Mouse (Mus musculus): ENCODE results near the gene Hspa1b. TPM values are rescaled to one million over a fixed set of nuclear protein-coding genes. Genes with fewer than 3 reads are reported as not detected.
A peak's percentile ranks its signal among the peaks of the same experiment; 100 is the strongest.
"Not testable (repeated sequence)": the region's sequence is repeated elsewhere in the genome, so short reads cannot be mapped to it uniquely, and the experiment has no call there.

The Hspa1b gene
- 0.27 and 0.35 TPM in 2 replicates for polyA plus RNA-seq (2014; fragmentation: Nextera tagmentation; extraction: Ambion mirVana)

DNA sequence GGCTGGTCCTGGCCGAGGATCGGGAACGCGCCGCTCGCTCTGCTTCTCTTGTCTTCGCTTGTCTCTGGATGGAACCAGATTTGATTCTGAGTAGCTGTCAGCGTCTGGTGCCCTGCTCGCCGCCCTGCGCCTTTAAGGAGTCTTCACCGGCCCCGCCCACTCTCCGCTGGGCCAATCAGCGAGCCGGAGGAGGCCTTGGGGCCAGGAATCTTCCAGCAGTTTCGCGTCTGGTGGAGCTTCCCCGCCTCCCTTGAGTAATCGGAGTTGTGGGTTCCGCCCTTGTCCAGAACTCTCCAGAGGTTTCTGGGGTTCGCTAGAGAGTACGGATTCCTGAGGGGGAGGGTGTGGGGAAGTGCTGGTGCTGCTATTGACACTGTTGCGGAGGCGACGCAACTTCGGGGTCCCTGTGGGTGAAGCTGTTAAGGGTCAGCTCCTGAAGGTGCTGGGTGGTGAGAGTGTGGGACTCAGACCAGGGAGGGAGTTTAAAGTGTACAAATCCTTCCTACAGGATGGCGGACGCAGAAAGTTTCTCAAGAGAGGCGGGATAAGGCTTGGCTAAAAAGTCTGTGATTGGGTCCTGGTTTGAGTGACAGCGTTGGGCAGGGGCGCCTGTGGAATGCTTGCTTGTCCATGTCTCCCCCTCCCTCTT lies at the start of gene Hspa1b:
Gene Hspa1b (minus strand): TSS at position 109 of the 649 bp plus-strand sequence.
- H3K36me3 ChIP-seq (ENCODE audit: control insufficient read depth, insufficient read depth, low read length); H3K4me1 ChIP-seq (ENCODE audit: control insufficient read depth, insufficient read depth, low read length); H3K27me3 ChIP-seq (ENCODE audit: control insufficient read depth, insufficient read depth, low read length); H3K9me3 ChIP-seq (ENCODE audit: control insufficient read depth, low read length): not testable (repeated sequence)
- peak within 1 kb of the TSS; percentile 36 for H3K4me3 ChIP-seq (ENCODE audit: low read depth, low read length)
- peak within 1 kb of the TSS; percentile 66 for H3K4me2 ChIP-seq (ENCODE audit: low read depth, low read length)
- 0 out of 2 replicates have a peak within 1 kb of the TSS, but pooled peaks have one; percentile 28 for H3K9ac ChIP-seq (replicated peaks; ENCODE audit: low read depth, low read length)
- under 1% methylated on average over 30 of the region's 32 CpGs for WGBS
- H3K27ac ChIP-seq (ENCODE audit: low read depth, low read length), result peak within 1 kb of the TSS; percentile 67
- peak; percentile 92 for ATAC-seq (ENCODE audit: low read depth)

DNA sequence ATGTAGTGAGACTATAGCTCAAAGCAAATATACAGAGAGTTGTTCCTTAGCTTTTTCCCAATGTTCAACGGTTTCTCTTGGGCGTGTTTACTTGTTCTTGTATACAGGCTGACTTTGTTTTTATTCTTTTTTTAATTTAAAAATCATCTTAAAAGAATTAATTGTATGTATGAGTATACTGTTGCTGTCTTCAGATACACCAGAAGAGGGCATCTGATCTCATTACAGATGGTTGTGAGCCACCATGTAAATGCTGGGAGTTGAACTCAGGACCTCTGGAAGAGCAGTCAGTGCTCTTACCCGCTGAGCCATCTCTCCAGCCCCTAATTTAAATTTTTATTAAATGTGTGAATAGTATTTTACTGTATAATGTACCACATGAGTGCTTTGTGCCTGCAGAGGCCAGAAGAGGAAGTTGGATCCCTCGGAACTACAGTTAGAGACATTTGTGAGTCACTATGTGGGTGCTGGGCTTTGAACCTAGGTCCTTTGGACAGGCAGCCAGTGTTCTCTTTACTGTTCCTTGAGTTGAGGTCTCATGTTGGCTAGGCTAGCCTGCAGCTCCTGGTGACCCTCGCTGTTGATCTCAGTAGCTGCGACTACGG lies 48.5 kb upstream of the Hspa1b start:
- H3K27me3 ChIP-seq (ENCODE audit: control insufficient read depth, insufficient read depth, low read length), result no peaks in the 10 kb centered on the region
- H3K9ac ChIP-seq (replicated peaks; ENCODE audit: low read depth, low read length), result no peak overlapping the region
- no peak overlapping the region for H3K4me2 ChIP-seq (ENCODE audit: low read depth, low read length)
- peaks cover 46% of the 10 kb centered on the region for H3K36me3 ChIP-seq (ENCODE audit: control insufficient read depth, insufficient read depth, low read length)
- H3K9me3 ChIP-seq (ENCODE audit: control insufficient read depth, low read length), result no peaks in the 10 kb centered on the region
- H3K4me3 ChIP-seq (ENCODE audit: low read depth, low read length), result no peak overlapping the region
- peaks cover 8% of the 10 kb centered on the region for H3K4me1 ChIP-seq (ENCODE audit: control insufficient read depth, insufficient read depth, low read length)
- ATAC-seq (ENCODE audit: low read depth), result no peak
- H3K27ac ChIP-seq (ENCODE audit: low read depth, low read length), result no peak overlapping the region
- 97% methylated on average over 7 of the region's 7 CpGs for WGBS

DNA sequence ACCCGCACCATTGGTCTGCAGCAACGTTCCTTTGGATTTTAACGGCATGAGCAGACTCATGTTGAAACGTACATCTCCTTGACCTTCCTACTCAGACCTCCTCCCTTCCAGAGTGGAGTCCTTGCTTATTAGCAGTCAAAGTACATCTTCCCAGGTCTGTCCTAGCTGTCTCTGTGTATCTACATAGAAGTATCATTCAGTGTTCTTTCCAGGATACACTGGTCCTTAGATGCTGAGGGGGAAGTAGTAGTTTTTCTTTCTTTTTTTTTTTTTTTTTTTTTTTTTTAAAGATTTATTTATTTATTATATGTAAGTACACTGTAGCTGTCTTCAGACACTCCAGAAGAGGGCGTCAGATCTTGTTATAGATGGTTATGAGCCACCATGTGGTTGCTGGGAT lies 46.9 kb upstream of the Hspa1b start:
- ATAC-seq (ENCODE audit: low read depth); H3K27me3 ChIP-seq (ENCODE audit: control insufficient read depth, insufficient read depth, low read length); H3K4me2 ChIP-seq (ENCODE audit: low read depth, low read length); H3K4me3 ChIP-seq (ENCODE audit: low read depth, low read length); H3K9me3 ChIP-seq (ENCODE audit: control insufficient read depth, low read length); H3K9ac ChIP-seq (replicated peaks; ENCODE audit: low read depth, low read length); H3K27ac ChIP-seq (ENCODE audit: low read depth, low read length): not testable (repeated sequence)
- WGBS, result 98% methylated on average over 4 of the region's 5 CpGs
- H3K4me1 ChIP-seq (ENCODE audit: control insufficient read depth, insufficient read depth, low read length), result peaks cover 17% of the 10 kb centered on the region
- peaks cover 31% of the 10 kb centered on the region for H3K36me3 ChIP-seq (ENCODE audit: control insufficient read depth, insufficient read depth, low read length)

GRCm38 (mm10) chr17:35005158-35005557 lies 46.1 kb upstream of the Hspa1b start:
- no peak for ATAC-seq (ENCODE audit: low read depth)
- WGBS, result 90% methylated on average over 10 of the region's 10 CpGs
- no peak overlapping the region for H3K27ac ChIP-seq (ENCODE audit: low read depth, low read length)
- peaks cover 24% of the 10 kb centered on the region for H3K36me3 ChIP-seq (ENCODE audit: control insufficient read depth, insufficient read depth, low read length)
- H3K9me3 ChIP-seq (ENCODE audit: control insufficient read depth, low read length), result no peaks in the 10 kb centered on the region
- H3K4me1 ChIP-seq (ENCODE audit: control insufficient read depth, insufficient read depth, low read length), result peaks cover 17% of the 10 kb centered on the region
- H3K27me3 ChIP-seq (ENCODE audit: control insufficient read depth, insufficient read depth, low read length), result no peaks in the 10 kb centered on the region
- H3K4me3 ChIP-seq (ENCODE audit: low read depth, low read length), result no peak overlapping the region
- no peak overlapping the region for H3K4me2 ChIP-seq (ENCODE audit: low read depth, low read length)
- no peak overlapping the region for H3K9ac ChIP-seq (replicated peaks; ENCODE audit: low read depth, low read length)

GRCm38 (mm10) chr17:35004075-35004717 lies 45.2 kb upstream of the Hspa1b start:
- 97% methylated on average over 17 of the region's 17 CpGs for WGBS
- no peak overlapping the region for H3K4me2 ChIP-seq (ENCODE audit: low read depth, low read length)
- no peak for ATAC-seq (ENCODE audit: low read depth)
- H3K27me3 ChIP-seq (ENCODE audit: control insufficient read depth, insufficient read depth, low read length), result no peaks in the 10 kb centered on the region
- H3K27ac ChIP-seq (ENCODE audit: low read depth, low read length), result no peak overlapping the region
- no peaks in the 10 kb centered on the region for H3K9me3 ChIP-seq (ENCODE audit: control insufficient read depth, low read length)
- H3K4me1 ChIP-seq (ENCODE audit: control insufficient read depth, insufficient read depth, low read length), result peaks cover 17% of the 10 kb centered on the region
- no peak overlapping the region for H3K9ac ChIP-seq (replicated peaks; ENCODE audit: low read depth, low read length)
- no peak overlapping the region for H3K4me3 ChIP-seq (ENCODE audit: low read depth, low read length)
- peaks cover 20% of the 10 kb centered on the region; the same call in 1 of the 2 replicates for H3K36me3 ChIP-seq (ENCODE audit: control insufficient read depth, insufficient read depth, low read length)

GRCm38 (mm10) chr17:35003022-35003838 lies 44.2 kb upstream of the Hspa1b start:
- H3K4me1 ChIP-seq (ENCODE audit: control insufficient read depth, insufficient read depth, low read length), result peaks cover 17% of the 10 kb centered on the region
- H3K9ac ChIP-seq (replicated peaks; ENCODE audit: low read depth, low read length), result no peak overlapping the region; the same call in 1 of the 2 replicates
- WGBS, result 82% methylated on average over 9 of the region's 9 CpGs
- H3K9me3 ChIP-seq (ENCODE audit: control insufficient read depth, low read length), result no peaks in the 10 kb centered on the region
- no peak for ATAC-seq (ENCODE audit: low read depth)
- peaks cover 20% of the 10 kb centered on the region; the same call in 1 of the 2 replicates for H3K36me3 ChIP-seq (ENCODE audit: control insufficient read depth, insufficient read depth, low read length)
- no peaks in the 10 kb centered on the region for H3K27me3 ChIP-seq (ENCODE audit: control insufficient read depth, insufficient read depth, low read length)
- no peak overlapping the region for H3K27ac ChIP-seq (ENCODE audit: low read depth, low read length)
- no peak overlapping the region for H3K4me2 ChIP-seq (ENCODE audit: low read depth, low read length)
- no peak overlapping the region for H3K4me3 ChIP-seq (ENCODE audit: low read depth, low read length)

GRCm38 (mm10) chr17:35002153-35002865 lies 43.3 kb upstream of the Hspa1b start:
- Histone ChIP-seq H3K4me3 (ENCODE audit: low read depth, low read length) (peak overlapping the region; percentile 70), H3K9ac (replicated peaks; ENCODE audit: low read depth, low read length) (peak overlapping the region; percentile 91; the same call in 1 of the 2 replicates), H3K4me2 (ENCODE audit: low read depth, low read length) (peak overlapping the region; percentile 99), H3K27me3 (ENCODE audit: control insufficient read depth, insufficient read depth, low read length) (no peaks in the 10 kb centered on the region), H3K4me1 (ENCODE audit: control insufficient read depth, insufficient read depth, low read length) (peaks cover 17% of the 10 kb centered on the region), H3K27ac (ENCODE audit: low read depth, low read length) (no peak overlapping the region), H3K9me3 (ENCODE audit: control insufficient read depth, low read length) (no peaks in the 10 kb centered on the region), H3K36me3 (ENCODE audit: control insufficient read depth, insufficient read depth, low read length) (peaks cover 15% of the 10 kb centered on the region; the same call in 1 of the 2 replicates)
- no peak for ATAC-seq (ENCODE audit: low read depth)
- 13% methylated on average over 12 of the region's 12 CpGs for WGBS

- ATAC-seq (ENCODE audit: low read depth), result no peak
- Histone ChIP-seq H3K4me3 (ENCODE audit: low read depth, low read length) (peak overlapping the region; percentile 70), H3K9ac (replicated peaks; ENCODE audit: low read depth, low read length) (peak overlapping the region; percentile 91), H3K9me3 (ENCODE audit: control insufficient read depth, low read length) (no peaks in the 10 kb centered on the region), H3K4me1 (ENCODE audit: control insufficient read depth, insufficient read depth, low read length) (peaks cover 17% of the 10 kb centered on the region), H3K36me3 (ENCODE audit: control insufficient read depth, insufficient read depth, low read length) (peaks cover 14% of the 10 kb centered on the region; the same call in 1 of the 2 replicates), H3K4me2 (ENCODE audit: low read depth, low read length) (peak overlapping the region; percentile 99), H3K27ac (ENCODE audit: low read depth, low read length) (peak overlapping the region; percentile 97), H3K27me3 (ENCODE audit: control insufficient read depth, insufficient read depth, low read length) (no peaks in the 10 kb centered on the region)
- WGBS, result under 1% methylated on average over 35 of the region's 35 CpGs
Observed at GRCm38 (mm10) chr17:35001452-35002152, 42.6 kb upstream of the Hspa1b start.

Data from neural tube, embryonic 14.5 days (tissue).